Mouse (Mus musculus) embryo, embryonic 11 days (tissue): ENCODE data around the gene Uvssa.
A peak's percentile ranks its signal among the peaks of the same experiment; 100 is the strongest.

Source experiments
- DNase-seq: peaks from one replicate; pipeline ENCODE4 v3.0.0-alpha.2; 2015

The Uvssa gene

DNA sequence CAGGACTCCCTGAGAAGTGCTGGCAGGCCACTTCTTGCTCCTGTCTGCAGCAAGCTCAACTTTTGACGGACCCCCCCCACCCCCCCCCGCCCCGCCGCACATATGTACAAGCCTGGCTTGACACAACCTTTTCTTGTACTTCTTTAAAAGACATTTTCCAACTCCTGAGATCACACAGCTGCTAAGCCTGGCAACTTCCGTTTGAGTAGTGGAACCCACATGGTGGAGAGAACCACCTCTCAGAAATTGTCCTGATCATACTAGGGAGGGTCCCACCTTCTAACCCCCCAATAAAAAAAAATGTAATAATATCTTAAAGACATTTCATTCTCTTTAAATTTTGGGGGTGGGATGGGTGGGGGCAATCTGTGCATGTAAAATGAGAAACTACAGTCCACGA, 1.2 kb upstream of the Uvssa start:
- no peak for DNase-seq

DNA sequence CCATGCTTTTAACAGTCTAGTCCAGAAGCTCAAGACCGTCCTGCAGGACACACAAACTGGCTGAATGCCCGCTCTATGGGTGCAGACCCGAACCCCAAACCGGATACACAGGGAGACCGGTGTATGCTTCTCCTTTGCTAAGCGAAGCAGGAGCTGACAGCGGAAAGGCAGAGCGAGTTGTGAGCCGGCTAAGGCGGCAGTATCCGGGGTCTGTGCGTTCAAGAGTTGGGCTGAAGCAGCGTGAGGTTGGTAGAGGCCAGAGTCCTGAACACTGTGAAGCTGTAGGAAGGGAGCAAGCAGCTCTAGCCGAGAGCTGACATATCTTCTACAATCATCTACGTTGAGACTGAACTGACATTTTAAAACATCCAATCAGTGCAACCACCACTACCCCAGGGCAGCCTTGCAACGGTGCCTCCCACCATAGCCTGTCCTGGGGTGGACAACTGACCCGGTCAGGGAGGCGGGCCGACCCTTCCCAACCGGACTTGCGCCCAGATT, 498 bp upstream of the Uvssa start:
- DNase-seq: peak; percentile 53

DNA sequence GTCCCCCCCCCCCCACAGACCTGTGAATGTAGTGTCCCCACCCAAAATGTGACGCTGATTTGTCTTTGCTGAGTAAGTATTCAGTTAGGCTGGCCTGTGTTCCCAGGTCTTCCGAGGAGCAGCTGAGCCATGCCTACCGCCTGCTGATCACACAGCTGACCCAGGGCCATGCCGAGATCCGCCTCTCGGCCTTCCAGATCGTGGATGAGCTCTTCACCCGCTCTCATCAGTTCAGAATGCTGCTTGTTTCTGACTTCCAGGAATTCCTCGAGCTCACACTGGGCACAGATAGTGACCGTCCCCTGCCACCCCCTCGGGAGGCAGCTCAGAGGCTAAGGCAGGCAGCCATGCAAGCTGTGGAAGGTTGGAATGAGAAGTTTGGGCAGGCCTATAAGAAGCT, 9.2 kb downstream of the Uvssa start:
- no peak for DNase-seq

DNA sequence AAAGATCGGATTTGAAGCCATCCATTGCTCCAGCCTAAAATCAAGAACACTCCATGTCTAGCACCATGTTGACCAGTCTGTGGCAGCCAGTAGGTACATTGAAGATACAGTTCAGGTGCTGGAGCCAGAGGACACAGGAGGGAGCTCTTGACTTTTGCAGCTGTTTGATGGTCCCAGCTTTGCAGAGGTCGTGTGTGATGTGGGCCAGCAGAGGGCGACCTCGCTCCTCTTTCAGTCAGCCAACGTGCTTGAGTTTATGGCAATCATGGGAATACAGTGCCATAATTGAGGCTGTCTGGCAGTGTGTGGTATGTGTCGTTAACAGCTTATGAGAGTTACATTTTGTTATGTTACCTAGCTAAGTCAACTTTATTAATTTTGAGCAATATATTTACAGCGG, 15.5 kb downstream of the Uvssa start:
- peak; percentile 85 for DNase-seq

DNA sequence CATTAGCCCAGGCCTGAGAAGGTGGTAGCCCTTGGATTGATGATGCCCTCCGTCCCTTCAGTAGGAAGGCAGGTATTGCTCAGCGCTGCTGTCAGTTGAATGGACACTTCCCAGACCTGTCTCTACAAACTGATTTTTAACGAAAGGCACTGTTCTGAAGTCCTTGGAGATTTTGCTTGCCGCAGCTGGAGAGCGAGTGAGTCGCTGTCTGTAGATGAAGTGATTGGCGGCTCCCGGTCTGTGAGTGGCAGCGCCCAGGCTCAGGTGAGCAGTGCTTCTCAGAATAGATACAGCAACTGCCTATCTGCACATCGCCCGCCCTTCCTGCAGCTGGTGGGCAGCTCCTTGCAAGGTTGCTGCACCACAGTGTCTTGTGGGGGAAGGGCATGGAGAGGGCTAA, 17.3 kb downstream of the Uvssa start:
- DNase-seq: no peak

DNA sequence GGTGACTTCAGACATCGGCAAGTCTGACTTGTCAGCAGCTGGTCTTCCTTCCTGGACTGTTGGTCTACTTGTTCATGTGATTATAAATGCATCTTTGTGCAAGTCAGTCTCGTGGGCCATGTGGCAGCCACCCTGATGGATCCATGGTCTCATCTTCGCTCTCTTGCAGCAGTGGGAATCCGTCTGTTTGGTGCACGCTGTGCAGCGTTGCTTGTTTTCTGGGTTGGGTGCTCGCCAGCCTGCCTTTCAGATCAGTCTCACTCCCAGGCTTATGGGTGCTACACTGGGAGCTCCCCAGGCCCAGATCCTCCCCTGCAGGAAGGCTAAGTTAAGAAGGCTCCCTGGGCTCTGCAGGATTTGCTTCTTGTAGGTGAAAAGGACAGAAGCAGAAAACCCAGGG, 18.5 kb downstream of the Uvssa start:
- no peak for DNase-seq

DNA sequence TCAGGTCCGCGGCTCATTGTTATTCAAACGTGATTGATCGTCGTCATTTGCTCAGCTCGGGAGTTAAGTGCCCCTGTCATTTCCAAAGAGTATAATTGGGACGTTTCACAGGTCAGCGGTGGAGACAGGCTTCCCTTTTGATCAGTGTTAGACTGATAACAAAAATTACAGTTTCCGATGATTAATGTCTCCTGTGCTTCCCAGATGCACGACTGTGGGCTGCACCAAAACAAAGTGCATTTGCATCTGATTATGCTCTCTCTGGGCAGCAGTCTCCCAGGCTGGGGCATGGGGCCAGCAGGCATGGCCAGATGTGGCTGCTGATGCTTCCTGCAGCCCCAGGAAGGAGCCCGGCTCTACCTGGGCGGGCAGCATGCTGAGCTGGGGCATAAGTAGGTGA, 22.5 kb downstream of the Uvssa start:
- DNase-seq: no peak

DNA sequence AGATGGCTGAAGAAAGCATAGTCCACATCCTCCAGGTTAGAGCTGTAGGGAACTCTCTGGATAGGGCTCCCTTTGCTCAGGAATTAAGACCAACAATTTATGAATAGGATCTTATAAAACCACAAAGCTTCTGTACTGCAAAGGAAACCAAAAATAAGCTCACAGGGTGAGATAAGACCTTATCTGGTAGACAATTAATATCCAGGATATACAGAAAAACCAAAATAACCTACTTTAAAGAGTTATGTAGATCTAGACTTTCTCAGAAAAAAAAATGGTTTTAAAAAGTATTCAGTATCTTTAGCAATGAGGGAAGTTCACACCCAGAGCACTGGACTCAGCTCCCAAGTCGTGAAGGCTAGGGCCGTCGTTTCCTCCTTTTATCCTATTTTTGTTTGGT, 42.0 kb downstream of the Uvssa start:
- DNase-seq: no peak

DNA sequence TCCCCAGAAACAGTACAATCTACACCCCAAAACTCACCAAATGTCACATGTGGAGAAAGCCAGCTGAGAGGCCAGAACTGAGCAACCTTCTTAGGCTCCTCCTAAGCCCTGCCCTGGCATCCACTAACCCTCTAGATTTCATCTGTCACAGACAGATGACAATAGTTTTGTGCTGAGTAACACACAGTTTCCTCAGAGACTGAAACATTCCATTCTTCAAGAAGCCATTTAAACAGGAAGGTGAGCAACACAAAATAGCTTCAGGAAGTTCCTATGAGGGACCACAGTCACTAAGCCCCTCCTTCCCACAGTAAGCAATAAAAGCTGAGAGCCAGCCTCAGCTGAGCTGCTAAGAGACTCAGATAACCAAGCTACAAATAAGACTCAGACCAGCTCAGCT, 49.1 kb downstream of the Uvssa start:
- no peak for DNase-seq

DNA sequence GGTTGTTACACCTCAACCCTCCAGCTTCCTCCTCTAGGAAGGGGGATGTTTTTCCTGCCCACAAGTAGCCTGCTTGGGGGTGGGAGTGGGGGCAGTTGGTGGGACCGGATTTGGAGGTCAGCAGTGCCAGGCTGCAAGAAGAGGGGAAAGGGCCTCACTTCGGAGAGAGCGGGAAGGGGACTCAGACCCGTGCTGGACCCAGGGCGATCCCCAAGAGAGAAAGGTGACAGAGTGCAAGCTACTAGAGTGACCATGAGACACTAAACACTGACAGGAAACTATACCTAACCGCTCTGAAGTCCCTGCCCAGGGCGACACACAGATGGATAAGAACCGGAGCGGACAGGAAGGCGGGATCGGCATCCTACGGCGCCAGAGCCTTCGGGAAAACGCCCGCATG, 51.8 kb downstream of the Uvssa start:
- DNase-seq: peak; percentile 8

DNA sequence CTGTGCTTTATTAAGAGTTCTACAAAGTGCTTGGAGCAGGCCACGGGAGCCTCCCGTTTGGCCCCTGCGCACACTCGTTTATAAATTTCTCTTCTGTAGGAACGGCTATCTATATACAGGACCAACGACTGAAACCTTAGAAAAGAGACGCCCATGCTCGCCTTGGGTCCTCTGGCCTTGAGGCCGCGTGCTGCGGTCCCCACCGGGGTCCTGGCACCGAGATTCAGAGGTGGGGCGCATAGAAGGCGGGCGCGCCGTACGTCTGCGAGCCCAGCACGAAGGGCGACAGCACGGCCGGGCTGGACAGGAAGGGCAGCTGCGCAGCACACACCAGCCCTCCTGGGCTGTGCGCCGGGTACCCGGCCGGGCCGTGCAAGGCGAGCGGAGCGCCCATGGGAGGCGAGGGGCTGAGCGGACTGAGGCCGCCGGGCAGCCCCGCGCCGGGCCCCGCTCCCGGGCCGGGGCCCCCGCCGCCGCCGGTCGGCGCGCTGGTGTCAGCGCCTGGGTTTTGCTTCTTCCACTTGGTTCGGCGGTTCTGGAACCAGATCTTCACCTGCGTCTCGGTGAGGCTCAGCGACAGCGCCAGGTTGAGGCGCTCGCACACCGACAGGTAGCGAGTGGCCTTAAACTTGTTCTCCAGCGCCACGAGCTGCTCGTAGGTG, 52.3 kb downstream of the Uvssa start:
- DNase-seq: peak; percentile 37

DNA sequence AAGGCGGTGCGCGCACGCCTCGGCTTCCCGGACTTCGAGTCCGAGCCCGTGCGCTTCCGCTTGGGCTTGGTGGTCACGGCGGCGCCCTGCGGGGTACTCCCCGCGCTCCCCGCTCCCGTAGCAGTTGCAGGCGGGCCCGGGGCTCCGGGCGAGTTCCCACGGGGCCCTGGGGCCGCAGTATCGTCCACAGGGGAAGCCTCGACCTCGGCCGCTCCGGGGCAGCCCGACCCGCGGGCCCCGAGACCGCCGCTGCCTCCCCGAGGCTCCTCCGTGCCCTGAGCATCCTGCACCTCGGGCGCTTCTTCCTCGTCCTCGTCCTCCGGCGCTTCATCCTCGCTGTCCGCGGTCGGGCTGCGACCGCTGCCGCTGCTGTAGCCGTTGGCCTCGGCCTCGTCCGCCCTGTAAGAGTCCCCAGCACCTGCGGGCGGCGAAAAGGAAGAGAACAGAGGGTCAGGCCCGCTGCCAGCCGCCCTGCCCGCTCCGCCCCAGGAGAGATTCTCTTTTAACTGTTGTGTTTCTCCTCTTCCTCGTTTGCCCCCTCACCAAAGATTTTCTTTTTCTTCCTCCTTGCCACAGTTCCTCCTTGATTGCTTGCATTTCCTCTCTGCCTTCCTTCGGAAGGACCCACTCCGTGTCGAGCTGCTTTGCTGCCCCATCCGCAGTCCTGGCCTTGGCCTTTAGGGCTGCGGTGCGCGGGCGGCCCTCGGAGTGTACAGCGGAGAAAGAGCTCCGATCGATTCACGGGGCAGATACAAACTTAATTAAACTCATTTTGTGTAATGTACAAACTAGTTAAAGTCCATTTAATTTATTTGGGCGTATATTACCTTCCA, 53.0 kb downstream of the Uvssa start:
- DNase-seq: peak; percentile 54

DNA sequence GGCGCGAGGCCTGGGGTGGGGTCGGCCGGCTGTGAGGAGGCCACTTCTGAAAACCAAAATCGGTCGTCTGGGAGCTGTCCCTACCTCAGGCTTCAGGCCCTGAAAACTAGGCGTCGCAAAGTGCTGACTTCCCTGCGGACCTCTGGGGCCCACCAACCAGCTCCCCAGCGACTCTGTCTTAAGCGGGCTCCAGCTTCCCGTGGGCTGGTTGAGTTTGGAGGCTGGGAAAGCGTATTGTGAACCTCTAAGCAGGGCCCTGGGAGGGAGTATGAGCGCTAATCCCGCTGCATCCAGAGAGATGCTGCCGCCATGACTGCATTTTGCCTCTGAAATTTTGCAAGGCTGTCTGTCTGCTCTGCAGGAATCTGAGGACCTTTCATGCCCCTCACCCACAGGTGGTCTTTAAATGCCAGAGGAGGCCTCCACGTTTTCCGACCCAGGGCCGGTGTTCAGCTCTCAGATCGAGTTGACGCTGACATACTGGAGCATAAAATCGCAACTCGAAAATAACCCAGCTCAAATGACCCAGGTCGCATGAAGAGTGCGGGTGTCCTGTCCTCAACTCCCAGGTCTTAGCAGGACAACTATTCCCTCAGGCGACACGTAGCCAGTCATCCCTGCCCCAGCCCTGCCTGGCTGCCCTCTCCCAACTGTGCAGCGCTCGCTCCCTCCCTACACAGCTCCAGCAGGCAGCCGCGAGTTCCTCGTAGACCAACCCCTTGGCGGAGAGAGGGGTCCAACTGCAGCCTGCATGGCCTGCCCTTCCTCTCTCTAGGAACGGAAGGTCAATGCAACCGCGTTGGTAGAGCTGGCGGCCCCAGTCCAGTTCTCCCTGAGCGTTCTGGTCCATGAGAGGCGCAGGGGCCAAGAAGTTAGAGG, 53.9 kb downstream of the Uvssa start:
- DNase-seq: peak; percentile 42

DNA sequence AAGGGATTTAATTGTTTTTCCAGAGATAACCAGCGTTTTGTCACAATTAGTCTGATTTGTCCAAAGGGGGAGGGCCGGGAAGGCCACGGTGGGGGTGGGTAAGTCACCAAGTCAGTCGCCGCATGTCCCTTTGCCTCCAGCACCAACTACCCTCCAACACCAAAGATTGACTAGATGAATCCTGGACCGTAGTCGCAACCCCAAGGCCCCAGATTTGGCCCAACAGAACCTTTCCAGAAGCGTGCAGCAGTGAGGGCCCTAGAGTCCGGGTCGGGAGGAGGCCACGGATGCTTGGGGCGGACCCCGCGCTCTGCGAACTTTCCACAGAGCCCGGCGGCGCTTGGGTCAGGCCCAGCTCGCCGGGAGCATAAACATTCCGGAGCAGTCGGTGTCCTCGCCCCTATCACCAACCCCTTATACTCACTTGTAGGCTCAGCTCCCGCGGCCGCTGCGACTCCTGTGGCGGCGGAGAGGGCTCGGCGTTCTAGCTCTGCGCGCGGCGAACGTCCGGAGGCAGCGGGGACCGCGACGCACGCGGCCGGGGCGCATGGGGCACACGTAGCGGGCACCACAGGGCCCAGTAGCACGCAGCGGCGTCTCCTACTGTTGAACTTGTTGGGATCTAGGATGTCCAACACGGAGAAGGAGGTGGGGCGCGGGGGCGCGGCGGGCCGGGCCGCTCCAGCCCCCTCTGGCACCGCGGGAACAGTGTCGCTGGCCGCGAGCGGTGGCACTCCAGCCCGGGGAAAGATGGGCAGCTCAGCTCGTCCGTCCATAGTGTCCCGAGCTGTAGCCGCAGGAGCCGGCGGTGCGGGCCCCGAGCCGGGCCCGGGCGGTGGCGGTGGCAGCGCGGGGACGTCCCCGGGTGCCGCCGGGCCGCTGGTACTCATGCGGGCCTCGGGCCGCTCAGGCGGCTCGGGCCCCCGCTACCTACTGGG, 55.1 kb downstream of the Uvssa start, which contains the start of gene Nkx1-1:
TSS of gene Nkx1-1 (minus strand) at position 776 of the 938 bp plus-strand sequence.
- peak; percentile 46 for DNase-seq

DNA sequence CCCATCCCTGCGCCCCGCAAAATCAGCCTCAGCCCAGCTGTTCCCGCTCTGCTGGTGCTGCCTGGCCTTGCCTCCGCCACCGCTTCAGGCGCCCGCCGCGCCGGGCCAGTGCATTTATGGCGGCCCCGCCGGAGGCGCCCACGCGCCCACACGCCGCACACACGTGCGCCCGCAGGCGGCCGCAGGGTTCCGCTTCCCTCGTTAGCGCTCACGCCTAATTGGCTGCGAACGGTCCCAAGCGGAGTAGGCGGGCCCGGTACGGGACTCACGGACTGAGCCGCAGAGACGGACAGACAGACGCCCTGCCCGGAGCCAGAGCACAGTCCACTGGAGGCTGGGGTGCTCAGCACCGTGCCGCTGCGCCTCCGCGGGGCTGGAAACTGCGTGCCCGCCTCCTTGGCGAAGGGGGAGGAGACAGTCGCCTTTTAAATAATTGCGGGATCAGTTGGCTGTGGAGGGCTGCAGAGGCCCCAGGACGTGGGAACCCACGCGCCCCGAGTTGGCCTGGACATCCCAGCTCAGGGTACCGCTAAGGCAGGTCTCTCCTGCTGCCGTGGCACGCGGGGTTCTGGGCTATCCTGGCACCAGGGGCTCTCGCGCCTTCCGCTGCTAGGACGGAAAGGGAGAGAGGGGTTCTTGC, 55.9 kb downstream of the Uvssa start:
- DNase-seq: peak; percentile 41

DNA sequence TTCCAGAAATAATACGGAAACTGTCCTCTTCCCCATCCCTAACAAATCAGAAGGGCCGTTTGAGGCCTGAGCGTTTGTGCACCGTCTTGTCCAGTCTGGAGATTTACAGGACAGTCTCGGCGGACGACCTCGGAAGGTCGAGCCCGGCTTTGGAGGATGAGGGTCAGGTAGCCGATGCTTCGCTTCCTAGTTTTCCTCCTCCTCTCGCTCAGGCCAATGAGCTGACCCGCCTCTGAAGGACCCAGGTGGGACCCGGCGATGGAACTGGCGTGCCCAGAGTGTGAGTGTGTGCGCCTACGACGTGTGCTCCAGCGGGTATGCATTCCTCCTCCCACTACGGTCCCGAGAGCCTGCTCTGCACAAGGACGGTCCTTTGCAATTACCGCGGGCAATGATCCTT, 56.8 kb downstream of the Uvssa start:
- peak; percentile 28 for DNase-seq

DNA sequence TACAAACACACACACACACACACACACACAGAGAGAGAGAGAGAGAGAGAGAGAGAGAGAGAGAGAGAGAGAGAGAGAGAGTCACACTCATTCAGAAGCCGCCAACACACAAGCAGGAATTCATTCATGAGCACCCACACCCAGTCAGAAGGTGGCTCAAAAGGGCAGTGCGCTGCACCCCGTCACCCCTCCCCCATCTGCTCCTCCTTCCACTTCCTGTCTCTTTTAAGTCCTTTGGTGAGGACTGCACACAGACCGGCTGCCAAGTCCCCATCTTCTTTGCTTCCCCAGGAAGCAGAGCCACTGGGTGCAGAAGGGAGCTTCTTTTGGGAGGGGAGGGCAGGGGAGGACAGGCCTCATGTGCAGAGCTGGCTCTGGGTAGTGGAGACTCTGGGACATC, 57.6 kb downstream of the Uvssa start:
- no peak for DNase-seq

DNA sequence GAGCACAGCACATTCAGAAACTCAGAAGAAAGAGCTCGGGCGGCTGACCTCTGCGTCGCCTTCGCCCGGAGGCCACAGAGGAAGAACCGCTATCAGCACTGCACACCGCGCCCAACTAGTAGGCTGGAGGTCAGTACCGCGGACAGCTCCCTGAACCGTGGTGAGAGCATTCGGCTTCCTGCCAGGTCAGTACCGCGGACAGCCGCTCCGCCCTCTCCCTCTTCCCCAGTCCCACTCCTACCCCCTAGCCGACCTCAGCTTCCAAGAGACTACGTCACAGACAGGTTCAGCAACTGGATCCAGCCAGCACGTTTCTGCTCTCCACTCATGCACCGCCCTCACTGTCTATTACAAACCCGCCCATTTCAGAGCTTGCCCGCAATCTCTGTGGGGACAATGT, 59.9 kb downstream of the Uvssa start:
- peak; percentile 95 for DNase-seq

DNA sequence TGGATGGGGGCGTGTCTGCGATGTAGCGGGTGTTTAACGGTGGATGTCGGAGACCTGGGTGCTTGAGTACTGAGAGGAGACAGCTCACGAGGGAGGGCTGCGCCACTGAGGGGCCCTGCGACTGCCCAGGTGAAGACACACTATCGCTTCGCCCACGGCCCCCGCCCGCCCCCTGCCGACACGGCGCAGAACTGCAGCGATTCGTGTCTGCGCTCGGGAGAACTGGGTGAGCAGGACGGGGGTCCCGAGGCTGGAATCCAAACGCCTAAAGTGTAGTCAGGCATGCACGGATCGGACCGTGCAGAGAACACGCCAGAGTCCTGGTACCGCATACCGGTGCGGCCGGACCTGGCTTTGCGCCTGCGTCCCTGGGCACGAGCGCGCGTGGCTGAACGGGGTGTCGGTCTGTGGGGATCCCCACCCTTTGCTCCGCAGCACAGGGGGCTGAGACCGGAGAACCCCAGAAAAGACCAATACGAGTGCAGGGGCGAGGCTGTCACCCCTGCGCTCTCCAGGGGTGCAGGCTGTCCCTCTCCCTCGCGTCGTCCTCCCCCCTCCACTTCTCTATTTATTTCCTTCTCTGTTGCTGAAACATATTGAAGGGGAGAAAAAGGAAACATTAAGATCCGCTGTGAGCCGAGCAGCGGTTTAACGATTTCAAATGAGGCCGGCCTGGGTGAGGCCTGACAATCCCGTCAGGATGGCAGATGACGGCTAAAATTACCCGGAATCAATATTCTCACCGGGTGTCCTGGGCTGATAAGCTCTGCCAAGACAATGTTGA, 64.8 kb downstream of the Uvssa start:
- DNase-seq: peak; percentile 69

DNA sequence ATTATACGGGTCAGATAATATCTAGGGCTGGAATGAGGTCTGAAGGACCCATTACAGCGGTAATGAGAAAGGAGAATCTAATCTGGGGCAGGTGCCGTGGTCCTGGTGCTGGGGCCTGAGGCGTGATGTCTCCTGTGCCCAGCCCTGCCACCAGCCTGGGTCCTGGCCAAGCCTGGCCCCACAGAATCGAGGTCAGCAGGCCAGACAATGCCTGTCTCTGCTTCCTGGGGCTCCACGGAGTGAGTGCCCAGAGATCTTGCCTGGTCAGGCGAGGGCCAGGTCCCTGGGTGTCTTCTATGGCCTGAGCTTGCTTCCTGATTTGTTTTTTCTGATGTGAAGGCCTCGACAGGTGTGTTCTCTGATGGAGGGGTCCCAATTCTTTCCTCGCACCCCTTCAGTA, 65.4 kb downstream of the Uvssa start:
- DNase-seq: no peak

DNA sequence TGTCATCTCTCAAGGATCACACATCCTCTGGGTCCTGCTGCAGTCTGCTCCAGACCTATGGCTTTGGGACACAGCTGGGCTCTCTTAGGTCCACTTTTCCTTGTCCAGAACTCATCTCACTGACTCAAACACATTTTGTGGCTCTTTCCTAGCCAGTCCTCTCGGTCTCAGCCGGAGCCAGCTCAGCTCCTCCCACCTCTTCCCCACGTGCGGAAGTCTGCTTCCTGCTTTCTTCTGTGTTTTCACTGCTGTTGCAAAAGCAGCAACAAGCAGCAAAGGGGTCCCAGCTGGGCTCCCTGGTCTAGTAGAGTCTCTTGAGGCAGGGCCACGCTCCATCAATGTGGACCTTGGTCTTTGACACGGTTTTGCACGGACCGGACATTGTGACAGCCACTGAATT, 77.4 kb downstream of the Uvssa start:
- no peak for DNase-seq
